Mouse (Mus musculus) embryonic facial prominence, embryonic 11.5 days (tissue): ENCODE results near the gene Gdpd5. TPM values are rescaled to one million over a fixed set of nuclear protein-coding genes. Genes with fewer than 3 reads are reported as not detected.

Experiments used
- ATAC-seq: fragments of 200-750 bp; cut with Nextera tagmentation; replicated peaks from 2 replicates; pipeline ENCODE4 v1.8.0; 2017; ENCODE audit warnings: low read depth; ENCODE audit not compliant: insufficient number of reproducible peaks, low FRiP score, low TSS enrichment
- DNase-seq: peaks from one replicate; pipeline ENCODE4 v3.0.0-alpha.2; 2015; ENCODE audit warnings: low spot score
- H3K27ac ChIP-seq: fragments of 300-500 bp; sonication (generic); replicated peaks from 2 replicates; pipeline ENCODE4 v1.5.1; 2014; ENCODE audit warnings: mild to moderate bottlenecking, low read depth, low read length, control low read depth
- H3K27me3 ChIP-seq: fragments of 300-500 bp; sonication (generic); 2 replicates; pipeline ENCODE4 v1.6.1; 2014; ENCODE audit warnings: mild to moderate bottlenecking, low read length, moderate library complexity, mixed read lengths; ENCODE audit not compliant: control insufficient read depth, insufficient read depth
- H3K36me3 ChIP-seq: fragments of 300-500 bp; sonication (generic); replicated peaks from 2 replicates; pipeline ENCODE4 v1.6.1; 2014; ENCODE audit warnings: low read depth, mild to moderate bottlenecking, low read length, moderate library complexity, mixed read lengths; ENCODE audit not compliant: control insufficient read depth, insufficient read depth
- H3K4me1 ChIP-seq: fragments of 300-500 bp; sonication (generic); 2 replicates; pipeline ENCODE4 v1.6.1; 2014; ENCODE audit warnings: low read length, mixed read lengths; ENCODE audit not compliant: control insufficient read depth, insufficient read depth
- H3K4me2 ChIP-seq: fragments of 300-500 bp; sonication (generic); 2 replicates; pipeline ENCODE4 v1.6.1; 2014; ENCODE audit warnings: low read depth, mild to moderate bottlenecking, control low read depth, low read length, moderate library complexity
- H3K4me3 ChIP-seq: fragments of 300-500 bp; sonication (generic); 2 replicates; pipeline ENCODE4 v1.5.1; 2014; ENCODE audit warnings: low read depth, low read length, control low read depth
- H3K9ac ChIP-seq: fragments of 300-500 bp; sonication (generic); replicated peaks from 2 replicates; pipeline ENCODE4 v1.6.1; 2014; ENCODE audit warnings: mild to moderate bottlenecking, control low read depth, low read length
- H3K9me3 ChIP-seq: fragments of 300-500 bp; sonication (generic); replicated peaks from 2 replicates; pipeline ENCODE4 v1.6.1; 2016; ENCODE audit warnings: mild to moderate bottlenecking, low read length, inconsistent platforms, mixed read lengths; ENCODE audit not compliant: control insufficient read depth
- WGBS: fragments of 180-500 bp; shearing (Covaris S2); extraction: QIAGEN DNeasy Blood & Tissue Kit; methylation state at CpG from one replicate; pipeline ENCODE4 v1.1.7; 2014; 5-methylcytosine and 5-hydroxymethylcytosine counted together
- polyA plus RNA-seq: library from polyadenylated mRNA; unstranded; fragments of >200 nt; fragmentation: Nextera tagmentation; extraction: Ambion mirVana; gene quantifications from 2 replicates; pipeline ENCODE4 v1.2.1, GENCODE M21; 2014

The Gdpd5 gene
- polyA plus RNA-seq, 1 experiment from 2014 or later = 10.2 TPM

- Histone ChIP-seq H3K27ac (peak overlapping the region; percentile 66; the same call in 1 of the 2 replicates), H3K27me3 (no peaks in the 10 kb centered on the region), H3K4me2 (peak overlapping the region; percentile 91), H3K4me1 (peaks cover 6% of the 10 kb centered on the region), H3K4me3 (peak overlapping the region; percentile 69), H3K9ac (peak overlapping the region; percentile 84), H3K36me3 (peaks cover 27% of the 10 kb centered on the region), H3K9me3 (no peaks in the 10 kb centered on the region)
- no peak for DNase-seq
- WGBS = 4% methylated on average over 6 of the region's 6 CpGs
- ATAC-seq = no peak
These were observed 101.4 kb downstream of the Gdpd5 start for GRCm38 (mm10) chr7:99482637-99483036.

GRCm38 (mm10) chr7:99483271-99483923 lies 102.2 kb downstream of the Gdpd5 start, which contains the start of gene Rps3:
Gene Rps3 (minus strand): TSS chr7:99483738.
- H3K9ac ChIP-seq = peak within 1 kb of the TSS; percentile 84
- no peaks in the 10 kb centered on the region for H3K27me3 ChIP-seq
- H3K36me3 ChIP-seq = peaks cover 27% of the 10 kb centered on the region
- peaks cover 6% of the 10 kb centered on the region for H3K4me1 ChIP-seq
- no peaks in the 10 kb centered on the region for H3K9me3 ChIP-seq
- peak within 1 kb of the TSS; percentile 91 for H3K4me2 ChIP-seq
- DNase-seq (peak; percentile 98), ATAC-seq (peak; percentile 93)
- peak within 1 kb of the TSS; percentile 69 for H3K4me3 ChIP-seq
- peak within 1 kb of the TSS; percentile 66 for H3K27ac ChIP-seq
- under 1% methylated on average over 45 of the region's 45 CpGs for WGBS

- H3K9me3 ChIP-seq = no peaks in the 10 kb centered on the region
- peak; percentile 36; the same call in 1 of the 2 replicates for ATAC-seq
- no peak overlapping the region for H3K27ac ChIP-seq
These were observed 102.7 kb downstream of the Gdpd5 start for GRCm38 (mm10) chr7:99483924-99484319.

GRCm38 (mm10) chr7:99484679-99485078 lies 103.5 kb downstream of the Gdpd5 start:
- no peaks in the 10 kb centered on the region for H3K27me3 ChIP-seq
- DNase-seq = no peak
- WGBS = 84% methylated on average over 1 of the region's 1 CpGs
- ATAC-seq = no peak
- H3K9ac ChIP-seq = no peak overlapping the region
- H3K9me3 ChIP-seq = no peaks in the 10 kb centered on the region
- peaks cover 6% of the 10 kb centered on the region for H3K4me1 ChIP-seq
- H3K27ac ChIP-seq = no peak overlapping the region
- H3K4me2 ChIP-seq = no peak overlapping the region
- peaks cover 22% of the 10 kb centered on the region for H3K36me3 ChIP-seq
- H3K4me3 ChIP-seq = no peak overlapping the region

More at GRCm38 (mm10) chr7:99483924-99484319, 102.7 kb downstream of the Gdpd5 start:
- peaks cover 27% of the 10 kb centered on the region for H3K36me3 ChIP-seq
- DNase-seq = no peak
- H3K4me1 ChIP-seq = peaks cover 6% of the 10 kb centered on the region
- WGBS = 48% methylated on average over 8 of the region's 8 CpGs
- H3K4me3 ChIP-seq = peak overlapping the region; percentile 69; the same call in 1 of the 2 replicates
- H3K4me2 ChIP-seq = peak overlapping the region; percentile 8
- no peaks in the 10 kb centered on the region for H3K27me3 ChIP-seq
- no peak overlapping the region for H3K9ac ChIP-seq

- DNase-seq (no peak), ATAC-seq (no peak)
- Histone ChIP-seq H3K4me2 (no peak overlapping the region), H3K4me1 (no peaks in the 10 kb centered on the region), H3K27ac (no peak overlapping the region), H3K27me3 (no peaks in the 10 kb centered on the region), H3K4me3 (no peak overlapping the region), H3K36me3 (no peaks in the 10 kb centered on the region), H3K9ac (no peak overlapping the region), H3K9me3 (no peaks in the 10 kb centered on the region)
- WGBS = 89% methylated on average over 5 of the region's 5 CpGs
These were observed 108.5 kb downstream of the Gdpd5 start for GRCm38 (mm10) chr7:99489708-99490107.

- no peaks in the 10 kb centered on the region for H3K27me3 ChIP-seq
- ATAC-seq (no peak), DNase-seq (no peak)
- H3K36me3 ChIP-seq = no peaks in the 10 kb centered on the region
- no peak overlapping the region for H3K4me3 ChIP-seq
- H3K4me1 ChIP-seq = no peaks in the 10 kb centered on the region
- no peak overlapping the region for H3K9ac ChIP-seq
- 73% methylated on average over 1 of the region's 1 CpGs for WGBS
- H3K9me3 ChIP-seq = no peaks in the 10 kb centered on the region
- no peak overlapping the region for H3K27ac ChIP-seq
- no peak overlapping the region for H3K4me2 ChIP-seq
These were observed 117.9 kb downstream of the Gdpd5 start for GRCm38 (mm10) chr7:99499128-99499527.

- H3K9me3 ChIP-seq = no peaks in the 10 kb centered on the region
- ATAC-seq (no peak), DNase-seq (peak; percentile 91)
- no peaks in the 10 kb centered on the region for H3K36me3 ChIP-seq
- no peak overlapping the region for H3K4me3 ChIP-seq
- no peak overlapping the region for H3K27ac ChIP-seq
- H3K4me1 ChIP-seq = no peaks in the 10 kb centered on the region
- no peak overlapping the region for H3K4me2 ChIP-seq
- H3K9ac ChIP-seq = no peak overlapping the region
- H3K27me3 ChIP-seq = no peaks in the 10 kb centered on the region
- 3% methylated on average over 8 of the region's 8 CpGs for WGBS
These were observed 119.0 kb downstream of the Gdpd5 start for GRCm38 (mm10) chr7:99500201-99500600.

- Histone ChIP-seq H3K4me2 (no peak overlapping the region), H3K36me3 (no peaks in the 10 kb centered on the region), H3K9me3 (no peaks in the 10 kb centered on the region), H3K4me3 (no peak overlapping the region), H3K9ac (no peak overlapping the region), H3K4me1 (no peaks in the 10 kb centered on the region), H3K27me3 (no peaks in the 10 kb centered on the region), H3K27ac (no peak overlapping the region)
- no peak for ATAC-seq
- WGBS = 22% methylated on average over 5 of the region's 5 CpGs
- no peak for DNase-seq
These were observed 119.4 kb downstream of the Gdpd5 start for GRCm38 (mm10) chr7:99500655-99501054.
